Mouse (Mus musculus) small intestine, adult 2 months (tissue): ENCODE data around the gene Cox8a. TPM values are rescaled to one million over a fixed set of nuclear protein-coding genes. Genes with fewer than 3 reads are reported as not detected.

Experiments used
- H3K27ac ChIP-seq: fragments of 200-500 bp; 2 replicates; pipeline ENCODE4 v1.5.1; 2012; ENCODE audit warnings: low read depth, low read length, control low read depth, inconsistent platforms; ENCODE audit not compliant: insufficient read depth
- H3K27me3 ChIP-seq: fragments of 200-500 bp; 2 replicates; pipeline ENCODE4 v1.6.1; 2012; ENCODE audit warnings: mild to moderate bottlenecking, moderate library complexity, low read length, inconsistent platforms; ENCODE audit not compliant: control insufficient read depth, insufficient read depth
- H3K36me3 ChIP-seq: fragments of 200-500 bp; 2 replicates; pipeline ENCODE4 v1.6.1; 2012; ENCODE audit warnings: mild to moderate bottlenecking, low read length, control low read depth, inconsistent platforms; ENCODE audit not compliant: control insufficient read depth, insufficient read depth
- H3K4me1 ChIP-seq: fragments of 200-500 bp; 2 replicates; pipeline ENCODE4 v1.6.1; 2012; ENCODE audit warnings: low read length, inconsistent platforms, mixed read lengths; ENCODE audit not compliant: control insufficient read depth, insufficient read depth, insufficient read length
- H3K4me3 ChIP-seq: fragments of 200-500 bp; 2 replicates; pipeline ENCODE4 v1.5.1; 2012; ENCODE audit warnings: low read depth, mild to moderate bottlenecking, control low read depth, inconsistent platforms, low read length, moderate library complexity
- CTCF ChIP-seq: fragments of 200-500 bp; IDR thresholded peaks from 2 replicates; pipeline ENCODE4 v1.5.1; 2012; ENCODE audit warnings: low read depth, mild to moderate bottlenecking, control low read depth, inconsistent platforms, low read length, moderate library complexity, mixed read lengths; ENCODE audit not compliant: insufficient replicate concordance, insufficient read length; ENCODE audit errors: extremely low read depth
- POLR2A ChIP-seq: fragments of 200-500 bp; IDR thresholded peaks from 2 replicates; pipeline ENCODE4 v1.6.1; 2012; ENCODE audit warnings: low read depth, mild to moderate bottlenecking, control low read depth, inconsistent platforms, low read length, moderate library complexity
- WGBS: fragments of 180-500 bp; shearing (Covaris S2); methylation state at CpG from one replicate; pipeline ENCODE4 v1.1.7; 2018; 5-methylcytosine and 5-hydroxymethylcytosine counted together
- polyA plus RNA-seq: library from polyadenylated mRNA; depleted of rRNA; stranded (reverse); fragments of >200 nt; gene quantifications from 2 replicates; pipeline ENCODE4 v1.2.3, GENCODE M21; 2012

Gene Cox8a
- polyA plus RNA-seq, 1 experiment: 4,573 TPM

DNA sequence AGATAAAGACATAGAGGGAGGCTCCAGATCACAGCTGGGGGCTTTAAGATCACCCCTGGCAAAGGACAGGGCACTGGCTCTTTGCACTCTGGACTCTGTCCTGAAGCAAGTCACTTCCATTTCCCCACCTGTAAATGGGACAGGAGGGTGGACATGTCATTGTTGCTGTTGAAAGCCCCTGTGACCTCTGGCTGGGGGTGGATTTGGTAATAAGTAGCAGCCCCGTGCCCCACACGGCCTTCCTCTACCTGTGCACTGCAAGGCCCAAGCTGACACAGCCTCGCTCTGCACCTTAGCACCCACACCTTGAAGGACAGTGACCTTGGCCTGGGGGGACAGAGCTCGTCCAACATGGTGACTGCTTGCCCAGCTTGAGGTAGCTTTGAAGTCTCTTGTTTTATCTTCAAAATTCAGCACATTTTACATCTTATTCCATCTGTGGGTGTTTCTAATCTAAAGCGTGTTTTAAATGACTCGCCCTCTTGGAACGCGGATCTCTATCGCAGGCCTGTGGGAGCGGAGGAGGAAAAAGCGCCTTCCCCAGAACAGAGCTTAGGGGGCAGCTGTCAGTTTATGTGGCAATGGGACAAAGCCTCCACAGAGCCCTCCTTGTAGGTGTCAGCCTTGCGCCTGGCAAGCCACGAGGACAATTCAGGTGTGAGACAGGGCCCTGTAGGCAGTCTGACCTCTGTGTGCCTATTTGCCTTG is 39.5 kb downstream of the Cox8a start:
- 89% methylated on average over 13 of the region's 13 CpGs for whole genome bisulfite sequencing
- H3K4me1 ChIP-seq: peaks cover 7% of the 10 kb centered on the region
- no peak overlapping the region for H3K27ac ChIP-seq
- no peak overlapping the region for H3K4me3 ChIP-seq
- H3K36me3 ChIP-seq: no peaks in the 10 kb centered on the region
- TF ChIP-seq POLR2A (no peak), CTCF (no peak)
- H3K27me3 ChIP-seq: no peaks in the 10 kb centered on the region

DNA sequence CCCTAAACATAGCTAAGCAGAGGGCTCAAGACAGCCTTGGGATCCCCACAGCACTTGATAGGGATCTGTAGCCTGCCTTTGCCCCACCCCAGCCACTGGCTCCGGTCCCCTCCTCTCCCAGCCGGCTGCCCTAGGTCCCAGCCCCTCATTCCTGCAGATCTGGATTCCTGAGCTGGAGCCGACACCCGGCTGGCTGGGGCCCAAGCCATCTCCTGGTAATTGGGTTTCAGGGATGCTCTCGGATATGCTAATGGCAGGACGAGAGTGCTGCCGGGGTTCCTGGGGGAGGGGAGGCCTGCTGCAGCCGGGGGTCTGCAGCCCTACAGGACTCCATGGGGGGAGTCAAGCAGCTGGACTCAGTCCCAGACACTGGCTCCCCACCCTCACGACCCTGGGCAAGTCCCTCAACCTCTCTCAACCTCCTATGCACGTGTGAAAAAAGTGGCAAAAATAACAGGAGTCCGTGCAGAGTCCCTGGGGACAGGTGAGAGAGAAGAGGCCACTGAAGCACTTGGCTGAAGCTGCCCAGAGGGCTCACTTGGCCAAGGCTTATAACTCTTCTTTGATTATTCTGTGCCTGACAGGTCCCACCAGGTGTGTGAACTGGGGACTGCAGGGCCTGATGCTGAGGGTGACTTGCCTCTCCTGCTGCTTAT is 41.2 kb downstream of the Cox8a start:
- Histone ChIP-seq H3K4me3 (no peak overlapping the region), H3K4me1 (peaks cover 4% of the 10 kb centered on the region; the same call in 1 of the 2 replicates), H3K27me3 (no peaks in the 10 kb centered on the region), H3K36me3 (no peaks in the 10 kb centered on the region), H3K27ac (no peak overlapping the region)
- 53% methylated on average over 11 of the region's 11 CpGs for WGBS
- no peak for TF ChIP-seq CTCF
- no peak for TF ChIP-seq POLR2A

DNA sequence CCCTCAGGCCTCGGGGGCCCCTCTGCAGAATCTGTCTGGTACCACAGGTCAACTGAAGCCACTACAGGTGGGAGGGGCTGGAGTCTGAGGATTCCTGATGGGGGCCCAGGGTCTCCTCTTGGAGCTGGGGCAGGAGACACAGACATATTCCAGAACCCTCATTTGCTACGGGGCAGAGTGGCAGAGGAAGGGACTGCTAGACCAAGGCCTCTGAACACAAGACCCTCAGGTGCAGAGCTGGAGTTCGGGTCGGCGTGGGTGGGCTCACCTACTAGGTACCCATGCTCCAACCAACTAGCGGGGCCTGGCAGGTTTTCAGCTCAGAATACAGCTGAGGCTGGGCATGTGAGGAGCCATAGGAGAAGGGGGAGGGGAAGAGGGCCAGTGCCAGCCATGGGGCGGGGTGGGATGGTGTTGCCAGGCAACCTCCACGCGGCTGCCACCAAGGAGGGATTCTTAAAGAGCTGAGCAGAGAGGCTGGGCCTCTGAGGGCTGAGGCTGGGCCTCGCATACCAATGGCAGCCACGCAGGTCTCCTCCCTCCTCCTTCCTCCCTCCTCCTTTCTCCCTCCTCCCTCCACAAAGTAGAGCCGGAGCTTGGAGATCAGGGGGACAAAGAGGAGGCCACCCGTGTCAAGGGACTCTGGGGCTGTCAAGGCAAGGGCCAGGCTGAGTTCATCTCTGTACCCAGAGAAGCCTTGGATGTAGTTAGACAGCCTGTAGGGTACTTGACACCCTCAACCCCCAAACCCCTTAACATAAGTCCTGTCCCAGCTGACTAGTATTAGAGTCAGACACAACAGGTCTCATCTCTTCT is 45.2 kb downstream of the Cox8a start:
- TF ChIP-seq POLR2A: no peak
- no peak for TF ChIP-seq CTCF
- Histone ChIP-seq H3K36me3 (no peaks in the 10 kb centered on the region), H3K4me1 (peaks cover 6% of the 10 kb centered on the region; the same call in 1 of the 2 replicates), H3K27ac (no peak overlapping the region), H3K4me3 (no peak overlapping the region), H3K27me3 (no peaks in the 10 kb centered on the region)
- WGBS: 53% methylated on average over 13 of the region's 13 CpGs

- TF ChIP-seq CTCF: no peak
- TF ChIP-seq POLR2A: no peak
- WGBS: 39% methylated on average over 8 of the region's 8 CpGs
- H3K36me3 ChIP-seq: no peaks in the 10 kb centered on the region
- H3K4me3 ChIP-seq: no peak overlapping the region
- H3K27ac ChIP-seq: no peak overlapping the region
- H3K27me3 ChIP-seq: peaks cover 6% of the 10 kb centered on the region; the same call in 1 of the 2 replicates
- peaks cover 6% of the 10 kb centered on the region; the same call in 1 of the 2 replicates for H3K4me1 ChIP-seq
These were observed 46.0 kb downstream of the Cox8a start for GRCm38 (mm10) chr19:7171447-7171846.

- WGBS: 58% methylated on average over 6 of the region's 6 CpGs
These were observed 46.5 kb downstream of the Cox8a start for GRCm38 (mm10) chr19:7170916-7171315.

DNA sequence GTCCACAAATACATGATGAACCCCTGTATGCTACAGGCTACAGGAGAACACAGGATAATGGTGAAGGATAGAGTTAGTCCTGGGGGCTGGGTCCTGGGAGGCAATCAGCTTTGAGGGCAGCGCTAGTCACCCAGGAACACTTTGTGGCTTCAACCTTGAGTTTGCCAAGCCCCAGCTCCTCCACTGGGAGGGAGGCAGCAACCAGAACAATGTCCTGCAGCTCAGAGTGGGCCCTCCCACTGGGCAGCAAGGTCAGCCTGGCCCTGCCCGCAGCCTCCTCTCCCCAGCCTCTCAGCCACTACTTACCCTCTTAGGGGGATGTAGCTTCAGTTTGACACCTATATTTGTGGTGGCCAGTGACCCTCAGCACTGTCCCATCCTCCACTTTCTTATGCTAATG is 49.0 kb downstream of the Cox8a start:
- H3K36me3 ChIP-seq: no peaks in the 10 kb centered on the region
- 76% methylated on average over 2 of the region's 2 CpGs for WGBS
- no peak overlapping the region for H3K27ac ChIP-seq
- H3K4me1 ChIP-seq: peaks cover 11% of the 10 kb centered on the region
- no peak for TF ChIP-seq POLR2A
- H3K27me3 ChIP-seq: peaks cover 25% of the 10 kb centered on the region
- no peak overlapping the region for H3K4me3 ChIP-seq

More at GRCm38 (mm10) chr19:7170916-7171315, 46.5 kb downstream of the Cox8a start:
- no peak for TF ChIP-seq POLR2A
- no peak for TF ChIP-seq CTCF
- Histone ChIP-seq H3K36me3 (no peaks in the 10 kb centered on the region), H3K27me3 (peaks cover 11% of the 10 kb centered on the region), H3K4me1 (peaks cover 6% of the 10 kb centered on the region; the same call in 1 of the 2 replicates), H3K4me3 (no peak overlapping the region), H3K27ac (no peak overlapping the region)

DNA sequence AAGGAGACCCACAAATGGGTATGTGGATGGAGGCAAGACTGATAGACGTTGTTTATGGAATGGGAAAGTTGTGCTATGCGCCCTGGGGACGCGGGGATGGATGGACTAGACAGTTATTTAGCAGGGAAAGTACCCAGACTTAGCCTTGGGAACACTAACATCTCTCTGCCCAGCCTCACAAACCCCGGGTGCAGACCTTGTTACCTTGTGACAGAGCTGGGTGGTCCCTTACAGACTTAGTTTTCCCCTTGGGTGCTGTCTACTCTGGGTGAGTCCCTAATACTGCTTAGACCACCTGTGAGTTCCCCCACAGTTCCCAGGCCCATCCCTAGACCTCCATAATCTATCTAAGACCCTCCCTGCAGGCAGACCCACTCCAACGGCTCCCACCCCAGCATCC is 50.6 kb downstream of the Cox8a start:
- Histone ChIP-seq H3K4me3 (no peak overlapping the region), H3K27me3 (peaks cover 25% of the 10 kb centered on the region), H3K27ac (no peak overlapping the region), H3K4me1 (peaks cover 11% of the 10 kb centered on the region), H3K36me3 (no peaks in the 10 kb centered on the region)
- TF ChIP-seq POLR2A: no peak
- TF ChIP-seq CTCF: no peak
- 34% methylated on average over 6 of the region's 6 CpGs for WGBS
